Mouse (Mus musculus): Measurements from ENCODE around the gene Dnmbp. TPM values are rescaled to one million over a fixed set of nuclear protein-coding genes. Genes with fewer than 3 reads are reported as not detected.

The Dnmbp gene
- polyA plus RNA-seq, 1 experiment from 2014 or later, result 4.2 TPM

DNA sequence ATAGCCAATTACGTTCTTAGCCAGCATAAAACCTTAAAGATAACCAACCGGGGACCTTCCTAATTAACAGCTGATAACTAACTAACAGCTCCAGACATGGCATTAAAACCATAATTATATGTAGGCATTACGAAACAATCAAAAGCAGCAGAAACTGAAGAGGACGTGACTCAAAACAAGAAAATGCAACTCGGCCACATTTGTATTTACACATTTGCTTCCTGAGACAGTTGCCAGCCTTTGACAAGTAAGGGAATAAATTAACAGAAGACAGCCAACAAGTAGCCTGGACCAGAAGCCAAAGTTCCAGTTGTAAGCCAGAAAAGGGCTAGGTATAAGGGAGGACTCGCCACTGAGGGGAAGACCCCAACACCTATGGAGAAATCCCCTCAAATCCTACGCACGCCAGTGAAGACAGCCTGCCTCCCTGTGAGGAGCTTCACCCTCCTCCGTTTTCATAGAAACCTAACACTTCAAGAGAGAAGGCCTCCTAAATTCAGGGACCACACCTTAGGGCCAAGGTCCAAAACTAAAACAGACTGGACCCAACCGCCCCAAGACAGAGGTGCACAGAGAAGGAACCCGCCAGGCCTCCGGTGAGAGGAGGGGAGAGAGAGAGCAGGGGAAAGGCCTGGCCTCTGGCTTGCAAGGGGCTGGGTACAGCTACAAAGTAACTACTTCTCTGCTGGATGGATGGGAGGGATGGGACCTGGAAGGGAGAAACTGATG is 53.5 kb downstream of the Dnmbp start:
- Histone ChIP-seq H3K4me3 (no peak overlapping the region), H3K9me3 (replicated peaks) (no peaks in the 10 kb centered on the region), H3K36me3 (no peaks in the 10 kb centered on the region; the same call in 1 of the 2 replicates), H3K4me2 (no peak overlapping the region), H3K27ac (no peak overlapping the region), H3K4me1 (peaks cover 13% of the 10 kb centered on the region; the same call in 1 of the 2 replicates), H3K9ac (no peak overlapping the region), H3K27me3 (replicated peaks) (no peaks in the 10 kb centered on the region)
- 68% methylated on average over 12 of the region's 12 CpGs for WGBS (ENCODE audit: insufficient replicate concordance)
- no peak for ATAC-seq

DNA sequence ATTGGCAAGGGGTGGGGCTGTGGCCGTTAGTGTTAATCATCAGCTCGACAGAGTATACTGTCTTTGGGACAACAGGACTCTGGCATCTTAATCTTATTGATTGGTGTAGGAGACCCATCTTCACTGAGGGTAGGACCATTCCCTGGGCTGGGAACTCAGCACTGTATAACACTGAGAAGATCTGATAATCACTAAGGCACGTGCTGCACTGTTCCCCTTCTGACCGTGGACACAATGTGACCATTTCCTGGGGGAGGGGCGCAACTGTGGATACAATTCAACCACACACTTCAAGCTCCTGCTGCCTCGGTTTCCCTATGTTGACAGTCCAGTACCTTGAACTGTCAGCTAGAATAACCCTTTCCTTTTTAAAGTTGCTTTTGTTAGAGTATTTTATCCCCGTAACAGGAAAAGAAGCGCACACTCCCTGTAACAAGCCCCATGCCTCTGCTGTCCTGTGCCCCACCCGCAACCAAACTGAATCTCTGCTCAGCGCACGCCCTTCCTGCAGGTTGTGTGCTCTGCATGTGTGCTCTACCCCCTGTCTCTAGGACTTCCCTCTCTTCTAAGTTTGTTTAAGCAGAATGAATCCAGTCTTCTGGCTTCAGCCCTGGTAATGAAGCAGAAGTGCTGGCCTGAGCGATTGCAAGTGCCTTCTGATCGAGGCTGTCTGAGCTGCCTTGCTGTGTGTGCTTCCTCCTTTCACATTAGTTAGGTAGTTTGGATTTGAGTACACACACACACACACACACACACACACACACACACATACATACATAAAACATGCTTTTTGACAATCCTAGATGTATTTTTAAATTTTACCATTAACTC is 55.1 kb downstream of the Dnmbp start:
- no peaks in the 10 kb centered on the region; the same call in 1 of the 2 replicates for H3K36me3 ChIP-seq
- H3K4me2 ChIP-seq, result peak overlapping the region; percentile 9; the same call in 1 of the 2 replicates
- no peak overlapping the region for H3K4me3 ChIP-seq
- ATAC-seq, result no peak
- H3K27me3 ChIP-seq (replicated peaks), result peaks cover 10% of the 10 kb centered on the region
- no peak overlapping the region for H3K9ac ChIP-seq
- peaks cover 19% of the 10 kb centered on the region for H3K4me1 ChIP-seq
- no peak overlapping the region for H3K27ac ChIP-seq
- H3K9me3 ChIP-seq (replicated peaks), result no peaks in the 10 kb centered on the region
- WGBS (ENCODE audit: insufficient replicate concordance), result 29% methylated on average over 13 of the region's 13 CpGs

DNA sequence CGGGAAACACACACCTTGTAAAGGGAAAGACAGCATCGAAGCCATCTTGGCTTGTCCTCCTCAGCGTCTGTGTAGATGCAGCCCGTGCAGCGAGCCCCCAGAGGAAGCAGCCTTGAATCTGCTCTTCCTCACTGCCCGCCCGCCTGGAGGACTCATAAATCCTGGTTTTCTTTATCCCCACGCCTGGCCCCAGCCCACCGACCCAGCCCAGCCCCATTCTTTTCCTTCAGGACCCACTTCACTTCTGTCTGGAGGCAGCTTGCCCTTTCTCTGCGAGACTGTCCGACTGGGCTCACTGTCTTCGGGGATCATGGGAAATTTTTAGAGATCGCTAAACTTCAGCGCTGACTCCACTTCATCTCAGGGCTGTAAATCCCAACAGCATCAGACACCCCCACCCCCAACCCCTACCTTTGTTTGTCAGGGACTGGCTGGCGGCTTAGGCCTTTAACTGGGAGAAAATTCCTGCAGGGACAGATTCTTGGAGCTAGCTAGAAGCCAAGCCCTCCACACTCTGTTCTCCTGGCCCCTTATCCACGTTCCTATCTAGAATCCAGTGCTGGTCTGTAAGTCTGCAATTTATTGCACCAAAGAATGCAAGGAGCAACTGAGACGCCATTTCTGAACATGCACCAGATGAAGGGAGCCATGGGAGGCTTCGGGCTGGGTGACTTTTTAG is 57.0 kb downstream of the Dnmbp start:
- WGBS (ENCODE audit: insufficient replicate concordance), result 42% methylated on average over 18 of the region's 18 CpGs
- Histone ChIP-seq H3K27me3 (replicated peaks) (peaks cover 28% of the 10 kb centered on the region), H3K36me3 (no peaks in the 10 kb centered on the region; the same call in 1 of the 2 replicates), H3K27ac (no peak overlapping the region), H3K4me3 (no peak overlapping the region), H3K4me2 (no peak overlapping the region), H3K4me1 (peaks cover 24% of the 10 kb centered on the region), H3K9ac (no peak overlapping the region), H3K9me3 (replicated peaks) (no peaks in the 10 kb centered on the region)
- ATAC-seq, result no peak

DNA sequence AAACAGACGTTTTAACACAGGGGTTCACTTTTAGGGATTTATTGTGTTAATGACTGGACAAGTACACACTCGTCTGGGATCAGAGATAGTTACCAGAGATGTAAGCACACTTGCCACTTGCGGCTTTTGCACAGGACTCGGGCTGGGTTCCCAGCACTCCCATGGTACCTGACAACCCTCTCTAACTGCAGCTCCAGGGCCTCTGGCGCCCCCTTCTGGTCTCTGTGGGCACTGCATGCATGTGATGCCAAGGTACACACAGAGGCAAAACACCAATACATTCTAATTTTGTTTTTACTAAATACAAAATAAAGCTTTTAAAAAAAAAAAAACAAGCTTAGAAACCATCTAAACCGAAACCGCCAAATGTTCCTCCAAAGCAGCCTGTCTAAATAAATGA is 58.4 kb downstream of the Dnmbp start:
- WGBS (ENCODE audit: insufficient replicate concordance), result 77% methylated on average over 7 of the region's 7 CpGs
- Histone ChIP-seq H3K9ac (no peak overlapping the region), H3K4me1 (peaks cover 24% of the 10 kb centered on the region), H3K9me3 (replicated peaks) (no peaks in the 10 kb centered on the region), H3K36me3 (no peaks in the 10 kb centered on the region; the same call in 1 of the 2 replicates), H3K27ac (no peak overlapping the region), H3K4me2 (no peak overlapping the region), H3K27me3 (replicated peaks) (peaks cover 30% of the 10 kb centered on the region), H3K4me3 (no peak overlapping the region)
- ATAC-seq, result no peak

DNA sequence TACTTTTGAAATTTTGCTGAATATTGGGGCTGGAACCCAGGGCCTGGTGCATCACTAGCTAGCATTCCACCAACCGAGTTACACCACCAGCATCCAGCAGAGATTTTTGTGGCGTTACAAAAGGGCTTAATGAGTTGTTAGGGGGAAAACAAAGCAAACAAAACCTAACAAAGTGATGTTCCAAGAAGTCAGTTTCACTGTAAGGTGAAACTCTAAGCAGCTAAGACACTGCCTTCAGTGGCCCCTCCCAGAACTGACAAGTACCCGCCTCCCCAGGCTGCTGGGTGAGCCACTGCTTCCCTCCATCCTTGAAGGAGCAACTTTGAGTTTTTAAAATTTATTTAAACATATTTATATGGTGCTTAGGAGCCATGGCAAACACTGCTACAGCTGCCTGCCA is 59.6 kb downstream of the Dnmbp start:
- ATAC-seq, result no peak
- H3K36me3 ChIP-seq, result no peaks in the 10 kb centered on the region; the same call in 1 of the 2 replicates
- H3K4me3 ChIP-seq, result no peak overlapping the region
- H3K27me3 ChIP-seq (replicated peaks), result peaks cover 30% of the 10 kb centered on the region
- no peak overlapping the region for H3K27ac ChIP-seq
- H3K4me1 ChIP-seq, result peaks cover 24% of the 10 kb centered on the region
- no peak overlapping the region for H3K9ac ChIP-seq
- 42% methylated on average over 3 of the region's 3 CpGs for WGBS (ENCODE audit: insufficient replicate concordance)
- no peaks in the 10 kb centered on the region for H3K9me3 ChIP-seq (replicated peaks)
- H3K4me2 ChIP-seq, result no peak overlapping the region

DNA sequence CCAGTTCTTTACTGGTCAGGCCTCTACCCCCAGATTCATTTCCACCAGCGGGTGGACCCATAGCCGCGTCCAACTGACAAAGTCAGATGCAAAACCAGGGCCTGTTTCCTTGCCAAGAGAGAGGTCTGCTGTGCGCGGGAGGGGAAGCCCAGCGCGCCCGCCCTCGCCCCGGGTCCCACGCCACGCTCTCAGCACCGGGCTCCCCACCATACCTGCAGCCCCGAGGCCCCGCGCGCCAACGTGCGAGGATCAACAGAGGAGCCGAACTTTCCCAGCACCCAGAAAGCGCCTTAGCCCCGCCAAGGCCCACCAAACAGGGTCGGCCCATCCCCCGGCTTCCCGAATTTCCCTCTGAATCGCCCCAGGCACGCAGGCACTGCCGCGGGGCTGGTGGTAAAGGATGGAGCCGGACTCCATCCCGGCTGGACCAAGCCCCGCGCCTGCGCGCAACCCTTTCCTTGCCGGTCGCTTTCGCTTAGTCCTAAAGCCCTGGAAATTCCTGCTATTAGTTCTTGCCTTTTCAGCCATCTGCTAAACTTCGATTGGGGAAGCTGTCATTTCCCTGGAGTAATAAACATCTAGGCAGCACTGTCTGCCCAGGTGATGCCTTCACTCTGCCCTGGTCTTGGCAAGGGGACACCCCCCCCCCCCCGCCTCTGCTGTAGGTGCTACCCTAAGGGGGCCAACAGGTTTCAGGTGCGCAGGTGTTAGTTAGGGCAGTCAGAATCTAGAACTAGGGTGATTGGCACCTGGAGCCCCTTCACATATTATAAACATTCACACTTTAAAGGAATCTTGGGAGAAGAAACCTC is 60.4 kb downstream of the Dnmbp start:
- peaks cover 2% of the 10 kb centered on the region; the same call in 1 of the 2 replicates for H3K36me3 ChIP-seq
- peaks cover 18% of the 10 kb centered on the region for H3K4me1 ChIP-seq
- H3K4me3 ChIP-seq, result peak overlapping the region; percentile 55
- peak overlapping the region; percentile 54 for H3K27ac ChIP-seq
- 3% methylated on average over 41 of the region's 41 CpGs for WGBS (ENCODE audit: insufficient replicate concordance)
- H3K9me3 ChIP-seq (replicated peaks), result no peaks in the 10 kb centered on the region
- peak overlapping the region; percentile 64 for H3K4me2 ChIP-seq
- H3K27me3 ChIP-seq (replicated peaks), result peaks cover 30% of the 10 kb centered on the region
- ATAC-seq, result no peak; the same call in 1 of the 2 replicates
- H3K9ac ChIP-seq, result 0 out of 2 replicates have a peak overlapping the region, but pooled peaks have one; percentile 35

DNA sequence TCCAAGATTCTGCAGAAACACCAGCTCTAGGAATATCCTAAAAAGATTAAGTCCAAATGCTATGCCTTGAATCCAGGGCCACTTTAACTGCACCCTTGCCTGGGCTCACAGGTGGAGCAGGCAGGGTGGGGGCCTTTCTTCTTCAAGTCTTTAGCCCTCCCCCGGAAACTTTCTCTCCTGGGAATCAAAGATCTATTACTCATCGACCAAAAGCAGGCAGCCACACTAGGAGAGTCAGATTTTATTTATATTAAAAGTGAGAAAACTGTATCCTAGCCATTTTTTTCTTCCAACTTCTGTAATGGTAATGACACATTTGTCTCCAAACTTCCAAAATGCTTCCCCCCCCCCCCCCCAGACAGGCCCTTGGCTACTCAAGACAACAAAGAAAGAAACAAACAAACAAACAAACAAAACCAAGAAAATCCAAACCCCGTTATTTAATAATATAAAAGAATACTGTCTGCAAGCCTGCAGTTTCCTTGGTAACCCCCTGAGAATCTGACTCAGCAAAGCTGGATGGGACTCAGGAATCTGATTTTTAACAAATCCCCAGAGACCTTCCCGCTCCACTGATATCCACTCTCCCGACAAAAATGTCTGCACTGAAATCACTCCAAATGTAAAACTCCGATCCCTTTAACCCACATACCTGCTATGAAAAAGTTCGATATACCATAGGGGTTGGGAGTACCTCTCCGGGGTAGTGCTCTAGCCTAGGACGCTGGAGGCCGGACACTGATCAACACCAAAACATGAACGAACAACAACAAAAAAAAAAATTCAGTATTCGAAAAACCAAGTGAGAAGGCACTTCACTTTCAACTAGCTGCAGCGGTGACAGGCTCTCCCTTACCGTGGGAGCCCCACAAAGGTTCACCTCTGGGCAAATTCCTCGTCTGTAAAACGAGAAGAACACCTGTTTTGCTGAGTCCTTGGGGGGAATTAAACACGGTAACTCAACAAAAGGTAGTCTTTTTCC is 61.6 kb downstream of the Dnmbp start:
- Histone ChIP-seq H3K9me3 (replicated peaks) (no peaks in the 10 kb centered on the region), H3K27ac (no peak overlapping the region), H3K36me3 (peaks cover 6% of the 10 kb centered on the region; the same call in 1 of the 2 replicates), H3K9ac (no peak overlapping the region), H3K27me3 (replicated peaks) (peaks cover 30% of the 10 kb centered on the region), H3K4me1 (peaks cover 15% of the 10 kb centered on the region), H3K4me3 (peak overlapping the region; percentile 55), H3K4me2 (peak overlapping the region; percentile 64)
- no peak for ATAC-seq
- 31% methylated on average over 17 of the region's 17 CpGs for WGBS (ENCODE audit: insufficient replicate concordance)

DNA sequence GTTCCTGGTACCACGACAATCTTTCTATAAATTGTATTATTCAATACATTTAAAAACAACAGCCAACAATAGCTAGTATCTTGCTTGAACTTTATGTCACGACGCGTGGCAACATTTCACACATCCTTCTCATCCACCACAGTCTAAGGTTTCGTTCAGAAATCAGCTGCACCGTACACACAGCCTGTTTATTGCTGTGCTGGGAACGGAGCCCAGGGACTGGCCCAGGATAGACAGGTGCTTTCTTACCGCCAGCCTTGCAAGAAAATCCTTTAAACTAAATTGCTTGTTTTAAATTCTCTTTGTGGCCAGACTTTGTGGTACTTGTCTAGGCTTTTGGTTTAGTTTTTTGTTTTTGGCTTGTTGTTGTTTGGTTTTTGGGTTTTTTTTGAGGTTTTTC is 62.6 kb downstream of the Dnmbp start:
- H3K27me3 ChIP-seq (replicated peaks), result peaks cover 30% of the 10 kb centered on the region
- no peaks in the 10 kb centered on the region for H3K9me3 ChIP-seq (replicated peaks)
- no peak overlapping the region for H3K27ac ChIP-seq
- no peak overlapping the region for H3K4me3 ChIP-seq
- no peak for ATAC-seq
- no peak overlapping the region for H3K4me2 ChIP-seq
- H3K9ac ChIP-seq, result no peak overlapping the region
- WGBS (ENCODE audit: insufficient replicate concordance), result 82% methylated on average over 8 of the region's 8 CpGs
- H3K36me3 ChIP-seq, result peaks cover 11% of the 10 kb centered on the region; the same call in 1 of the 2 replicates
- peaks cover 15% of the 10 kb centered on the region for H3K4me1 ChIP-seq

DNA sequence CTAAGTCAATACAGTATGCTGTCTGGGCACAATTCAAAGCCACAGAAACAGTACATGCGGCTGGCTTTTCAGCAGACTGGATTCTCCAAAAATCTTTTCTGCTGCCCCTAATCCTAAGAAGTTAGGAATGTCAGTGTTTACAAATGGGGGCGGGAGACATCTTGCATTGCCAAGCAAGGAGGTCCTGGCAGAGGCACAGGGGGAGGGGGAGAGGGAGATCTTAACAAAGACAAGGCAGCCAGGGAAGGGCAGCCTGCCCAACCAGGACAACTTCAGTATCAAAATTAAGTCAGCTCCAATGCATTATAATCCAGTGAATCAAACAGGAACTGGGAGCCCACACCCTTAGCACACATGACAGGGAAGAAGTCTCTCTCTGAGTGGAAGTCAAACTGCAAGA is 64.0 kb downstream of the Dnmbp start:
- ATAC-seq, result no peak
- H3K4me1 ChIP-seq, result peaks cover 15% of the 10 kb centered on the region
- no peak overlapping the region for H3K4me3 ChIP-seq
- H3K4me2 ChIP-seq, result no peak overlapping the region
- H3K27me3 ChIP-seq (replicated peaks), result peaks cover 30% of the 10 kb centered on the region
- no peak overlapping the region for H3K27ac ChIP-seq
- WGBS (ENCODE audit: insufficient replicate concordance), result 49% methylated on average over 2 of the region's 2 CpGs
- H3K9ac ChIP-seq, result no peak overlapping the region
- no peaks in the 10 kb centered on the region for H3K9me3 ChIP-seq (replicated peaks)
- H3K36me3 ChIP-seq, result peaks cover 14% of the 10 kb centered on the region; the same call in 1 of the 2 replicates

DNA sequence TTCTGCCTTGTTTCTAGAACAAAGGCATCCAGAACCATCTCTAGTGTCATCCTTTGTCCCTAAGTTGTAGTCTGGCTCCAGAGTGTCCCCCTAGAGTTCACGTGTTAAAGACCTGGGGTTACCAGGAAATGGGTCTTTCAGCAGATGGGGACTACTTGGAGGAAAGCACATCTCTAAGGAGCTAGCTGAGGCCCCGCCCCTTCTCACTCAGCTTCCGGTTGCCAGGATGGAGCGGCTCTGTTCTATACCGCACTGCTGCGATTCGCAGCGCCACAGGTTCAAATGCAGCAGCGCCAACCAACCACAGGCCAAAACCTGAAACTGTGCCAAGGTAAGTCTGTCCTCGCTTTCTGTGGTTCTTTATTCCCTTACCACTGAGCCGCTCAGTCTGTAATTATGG is 65.6 kb downstream of the Dnmbp start:
- H3K4me1 ChIP-seq, result no peaks in the 10 kb centered on the region
- no peak overlapping the region for H3K9ac ChIP-seq
- H3K27ac ChIP-seq, result no peak overlapping the region
- H3K4me2 ChIP-seq, result no peak overlapping the region
- no peaks in the 10 kb centered on the region for H3K9me3 ChIP-seq (replicated peaks)
- no peak overlapping the region for H3K4me3 ChIP-seq
- ATAC-seq, result no peak
- H3K27me3 ChIP-seq (replicated peaks), result peaks cover 16% of the 10 kb centered on the region
- H3K36me3 ChIP-seq, result peaks cover 22% of the 10 kb centered on the region
- 81% methylated on average over 11 of the region's 11 CpGs for WGBS (ENCODE audit: insufficient replicate concordance)

Data from liver, embryonic 12.5 days (tissue).